Mouse (Mus musculus) thymus, postnatal 10 days (tissue): ENCODE measurements around the gene Astn1.

Experiments
- DNase-seq, 2 experiments: peaks; one replicate each; pipeline ENCODE4 v3.0.0; 2021; ENCODE audit warnings: low spot score in 2 of 2

The Astn1 gene

DNA sequence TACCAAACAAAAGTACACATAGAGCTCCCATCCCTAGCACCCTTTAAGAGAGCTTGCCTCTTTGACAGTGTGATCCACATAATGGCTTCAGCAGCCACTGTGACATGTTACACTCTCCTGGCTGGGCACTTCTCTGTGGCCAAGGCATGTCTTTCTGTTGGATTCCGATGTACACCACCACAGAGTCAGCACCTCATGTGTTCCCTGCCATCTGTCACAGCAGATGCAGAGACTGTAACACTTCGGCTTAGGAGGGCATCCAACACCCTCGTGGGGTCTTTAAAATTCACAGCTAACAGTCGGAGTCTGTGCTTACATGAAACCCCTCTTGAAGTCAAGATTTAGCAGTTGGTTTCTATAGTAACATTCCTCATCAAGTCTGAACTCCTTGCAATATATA is 154.5 kb downstream of the Astn1 start:
- DNase-seq = no peak

DNA sequence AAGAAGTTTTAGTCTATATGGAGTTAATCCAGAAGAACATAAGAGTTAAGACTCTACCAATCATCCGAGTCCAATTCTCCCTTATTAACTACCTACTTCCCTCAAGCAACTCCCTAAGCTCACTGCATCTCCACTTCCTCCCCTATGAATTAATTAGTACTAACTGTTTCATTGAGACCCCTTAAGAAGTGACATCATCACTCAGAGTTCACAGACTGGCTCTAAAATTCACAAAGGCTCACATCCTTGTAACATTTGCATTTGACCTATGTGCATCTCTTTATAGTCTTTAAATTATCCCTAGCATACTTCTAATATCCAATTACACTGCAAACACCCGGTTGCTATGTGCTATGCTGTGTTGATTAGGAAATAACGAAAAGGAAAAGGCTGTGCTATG is 174.1 kb downstream of the Astn1 start:
- no peak for DNase-seq

DNA sequence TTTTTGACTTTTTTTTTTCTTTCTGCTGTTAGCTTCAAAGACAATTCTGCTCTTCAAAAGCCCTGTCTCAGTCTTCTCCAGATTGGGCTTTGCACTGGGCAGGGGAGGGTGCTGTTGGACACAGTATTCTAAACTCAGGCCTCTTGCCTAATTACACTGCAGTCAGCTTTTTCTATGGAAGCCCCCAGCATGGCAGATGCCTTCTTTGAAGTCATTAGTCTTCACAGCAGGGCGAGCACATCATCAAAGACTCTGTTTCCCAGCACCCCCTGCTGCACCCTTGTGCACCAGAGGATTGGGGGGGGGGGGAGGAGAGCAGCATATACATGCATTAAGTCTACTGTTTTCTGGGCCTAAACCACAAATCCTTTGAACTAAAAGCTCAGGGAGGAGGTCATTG is 174.8 kb downstream of the Astn1 start:
- no peak for DNase-seq

DNA sequence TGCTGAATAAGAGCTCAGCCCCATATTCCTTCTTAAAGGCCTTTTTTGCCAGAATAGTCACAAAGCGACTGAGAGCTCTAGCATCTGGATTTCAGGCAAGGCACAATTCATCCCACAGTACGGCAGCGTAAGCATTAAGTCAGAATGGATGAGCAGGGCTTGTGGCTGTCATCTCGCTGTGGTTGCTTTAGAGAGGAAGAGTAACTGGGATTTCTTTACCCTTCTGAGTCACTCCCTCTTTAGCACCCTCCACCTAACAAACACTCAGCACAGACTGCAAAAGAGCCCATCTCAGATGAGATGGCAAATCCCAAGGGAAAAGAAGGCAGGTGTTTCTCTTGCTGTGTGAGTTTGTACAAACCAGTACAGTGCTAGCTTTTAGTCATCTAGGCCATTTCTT is 183.0 kb downstream of the Astn1 start:
- DNase-seq = no peak

DNA sequence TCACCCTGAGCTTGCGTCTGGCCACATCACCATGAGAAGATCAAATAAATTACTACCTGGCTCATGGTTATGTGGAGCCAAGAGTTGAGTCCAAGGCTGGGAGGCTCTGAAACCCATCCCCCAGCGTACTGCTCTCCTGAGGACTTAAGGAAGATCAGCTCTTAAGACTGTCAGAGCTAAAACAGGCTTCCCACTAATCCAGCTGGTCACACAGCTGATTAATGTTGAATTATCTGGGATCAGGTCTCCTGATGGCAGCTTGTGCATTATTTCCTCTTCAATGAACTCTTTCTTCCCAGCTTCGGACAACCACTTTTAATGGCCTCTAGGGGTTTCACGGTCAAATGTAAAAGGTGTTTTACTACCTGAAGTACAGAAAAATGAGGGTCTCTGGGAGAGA is 184.4 kb downstream of the Astn1 start:
- no peak for DNase-seq

DNA sequence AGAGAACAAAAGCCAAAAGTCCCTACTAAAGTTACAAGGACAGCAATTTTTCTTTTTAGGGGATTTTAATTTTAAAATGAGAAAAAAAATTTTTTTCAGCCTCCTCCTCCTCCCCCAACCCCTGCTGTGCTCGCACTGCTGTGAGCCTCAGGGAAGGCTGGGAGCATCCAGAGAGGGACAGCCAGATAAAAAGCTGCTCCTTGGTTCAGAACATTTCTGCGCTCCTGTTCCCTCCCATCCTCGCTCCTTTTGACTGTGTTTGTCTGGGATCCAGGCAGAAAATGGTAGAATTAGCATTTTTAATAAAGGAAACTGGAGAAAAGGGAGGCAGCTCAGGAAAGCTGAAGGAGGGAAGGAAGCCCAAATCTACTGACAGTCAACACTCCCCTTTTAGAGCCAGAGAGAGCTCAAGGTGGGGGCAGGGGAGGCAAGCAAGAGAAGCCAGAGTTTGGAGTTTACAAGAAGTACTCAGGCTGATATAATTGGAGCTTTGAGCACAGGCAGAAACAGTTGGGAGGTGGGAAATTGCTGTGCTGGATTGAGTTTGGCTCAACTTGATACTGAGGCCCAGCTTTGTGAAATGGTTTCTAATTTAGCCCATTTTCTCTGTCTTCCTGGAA is 185.6 kb downstream of the Astn1 start:
- no peak for DNase-seq

DNA sequence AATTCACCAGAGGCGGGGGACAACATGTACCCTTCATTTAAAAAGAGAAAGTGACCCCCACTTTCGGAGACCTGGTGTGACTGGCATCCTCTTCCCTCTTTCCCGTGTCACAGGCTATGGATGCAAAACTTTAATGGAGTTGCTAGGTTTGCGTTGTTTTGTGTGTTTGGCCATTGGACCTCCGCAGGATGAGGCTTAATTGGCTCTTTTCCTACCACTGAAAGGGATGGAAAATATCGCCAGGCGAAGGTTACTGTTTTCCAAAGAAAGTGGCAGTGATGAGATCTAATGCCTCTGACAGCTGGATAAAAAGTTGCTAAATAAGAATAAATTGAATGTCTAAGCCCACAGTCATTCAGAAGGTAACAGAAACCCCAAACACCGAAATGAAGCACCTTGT is 186.2 kb downstream of the Astn1 start:
- no peak for DNase-seq

DNA sequence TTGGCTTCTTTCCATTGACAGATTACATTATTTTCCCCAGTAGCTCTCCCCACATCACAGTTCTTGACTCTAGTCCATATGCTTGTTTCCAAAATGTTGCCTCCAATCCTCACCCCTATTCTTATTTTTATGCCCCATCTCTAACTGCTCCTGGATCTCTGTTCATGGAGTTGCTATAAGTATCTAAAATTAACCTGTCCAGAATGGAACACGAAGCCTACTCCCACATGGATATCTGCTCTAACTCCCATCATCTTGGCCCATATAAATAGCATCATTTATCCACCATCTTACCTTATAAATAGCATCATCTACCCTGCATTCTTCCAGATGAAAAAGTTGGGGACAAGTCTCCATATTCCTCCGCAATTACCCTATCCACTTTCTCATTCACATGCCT is 187.5 kb downstream of the Astn1 start:
- DNase-seq = no peak

DNA sequence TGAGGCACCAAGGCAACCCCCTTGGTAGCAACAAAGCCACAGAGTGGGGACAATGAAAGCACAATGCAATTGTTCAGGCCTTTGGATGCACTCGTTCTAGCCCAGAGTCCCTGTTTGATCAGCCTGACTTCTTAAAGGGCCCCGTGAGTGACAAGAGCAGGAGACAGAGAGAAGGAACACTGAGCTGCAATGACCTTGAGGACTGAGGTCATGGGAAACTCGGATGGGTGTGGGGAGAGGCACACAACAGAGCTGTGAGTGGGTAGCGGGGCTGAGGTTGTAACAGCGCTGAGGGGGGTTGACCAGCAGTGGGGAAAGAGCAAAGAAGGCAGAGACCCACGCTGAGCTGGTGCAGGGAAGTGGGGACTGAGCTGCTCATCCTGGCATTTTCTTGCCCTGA is 189.9 kb downstream of the Astn1 start:
- no peak for DNase-seq

DNA sequence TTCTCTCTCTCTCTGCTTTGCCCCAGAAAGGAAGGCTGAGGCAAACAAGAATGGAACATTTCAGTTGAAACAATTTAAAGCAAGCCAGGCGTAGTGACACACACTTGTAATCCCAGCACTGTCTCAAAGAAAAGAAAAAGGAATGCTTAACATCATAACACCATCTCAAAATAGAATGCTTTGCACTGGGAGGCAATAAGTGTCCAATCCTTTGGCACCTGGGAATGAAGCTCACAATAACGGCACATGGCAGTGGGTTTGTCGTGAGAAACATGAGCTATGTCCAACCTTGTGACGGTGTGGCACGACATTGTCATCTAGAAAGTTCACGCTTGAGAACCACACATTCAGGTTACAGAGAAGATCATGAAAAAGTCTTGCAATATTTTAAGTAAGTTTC is 191.3 kb downstream of the Astn1 start:
- no peak for DNase-seq

DNA sequence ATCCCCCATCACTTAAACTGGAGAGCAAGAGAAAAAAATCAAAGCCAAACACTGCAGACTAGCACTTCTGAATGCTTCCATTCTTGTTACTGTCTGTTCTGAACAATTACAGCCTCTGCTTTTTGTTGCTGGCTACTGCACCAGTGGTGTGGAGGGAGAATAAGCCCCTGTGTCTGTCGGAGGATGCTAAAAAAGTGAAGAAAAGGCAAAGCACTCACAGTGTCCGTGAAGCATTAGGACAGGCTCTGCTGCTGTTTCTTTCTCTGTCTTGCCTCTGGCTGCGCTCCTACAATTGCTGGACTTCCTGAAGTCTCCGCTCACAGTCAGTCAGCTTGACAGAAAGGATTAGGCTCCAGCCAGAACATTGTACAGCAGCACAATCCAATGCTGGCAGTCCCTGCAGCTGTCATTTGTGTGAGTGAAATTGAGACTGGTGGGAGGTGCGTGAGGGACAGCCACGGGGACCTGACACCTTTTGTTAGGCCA is 192.0 kb downstream of the Astn1 start:
- DNase-seq = no peak

DNA sequence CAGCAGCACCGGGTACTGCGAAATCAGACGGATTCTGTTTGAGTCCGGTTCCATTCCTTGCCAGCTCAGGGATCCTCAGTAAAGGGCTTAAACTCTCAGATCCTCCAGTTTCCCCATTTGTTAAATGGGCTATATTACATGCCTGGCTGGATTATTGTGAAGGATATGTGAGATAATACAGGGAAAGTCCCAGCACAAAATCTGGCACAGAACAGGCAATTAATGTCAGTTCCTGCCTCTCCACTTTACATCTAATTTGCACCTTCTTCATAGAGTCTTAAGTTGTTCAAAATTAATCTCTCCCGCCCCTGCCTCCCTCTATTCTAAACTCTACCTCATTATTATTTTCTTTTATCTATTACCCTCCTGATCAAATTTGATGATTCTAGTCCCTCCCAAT is 211.1 kb downstream of the Astn1 start:
- DNase-seq = no peak

DNA sequence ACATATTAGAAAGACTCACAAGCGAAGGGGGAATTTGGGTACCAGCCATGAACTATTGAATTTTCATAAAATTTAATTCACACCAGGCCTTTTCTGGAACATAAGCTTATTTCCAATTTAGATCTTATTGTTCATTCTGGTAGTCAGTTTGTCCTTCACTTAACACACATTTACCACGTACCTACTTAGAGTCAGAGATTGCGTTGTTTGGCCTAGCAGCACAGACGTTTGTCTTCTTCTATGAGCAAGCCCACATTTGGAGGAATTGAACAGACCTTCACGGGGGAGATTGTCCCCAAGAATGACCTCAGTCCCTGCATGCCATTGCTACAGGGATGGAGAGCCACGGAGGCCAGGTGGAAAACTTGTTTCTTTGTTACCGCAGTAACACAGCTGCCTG is 211.5 kb downstream of the Astn1 start:
- no peak for DNase-seq

DNA sequence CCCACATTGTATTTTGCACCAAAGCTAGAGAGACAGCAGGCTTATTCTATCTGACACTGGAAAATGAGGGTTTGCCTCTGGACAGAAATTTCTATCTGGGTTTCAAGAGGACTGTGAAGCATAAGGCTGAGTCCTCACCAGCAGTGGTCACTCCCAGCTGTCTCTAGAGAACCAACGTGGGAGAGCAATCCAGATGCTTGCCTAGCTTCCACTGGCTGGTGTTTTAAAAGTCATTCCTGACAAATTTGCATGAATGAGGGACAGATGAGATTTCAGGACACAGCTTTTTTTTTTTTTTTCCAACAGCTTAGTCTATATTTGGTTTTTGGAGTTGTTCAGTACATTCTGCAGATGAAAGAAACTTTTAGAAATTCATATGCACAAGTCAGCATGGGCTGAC is 213.9 kb downstream of the Astn1 start:
- no peak for DNase-seq

DNA sequence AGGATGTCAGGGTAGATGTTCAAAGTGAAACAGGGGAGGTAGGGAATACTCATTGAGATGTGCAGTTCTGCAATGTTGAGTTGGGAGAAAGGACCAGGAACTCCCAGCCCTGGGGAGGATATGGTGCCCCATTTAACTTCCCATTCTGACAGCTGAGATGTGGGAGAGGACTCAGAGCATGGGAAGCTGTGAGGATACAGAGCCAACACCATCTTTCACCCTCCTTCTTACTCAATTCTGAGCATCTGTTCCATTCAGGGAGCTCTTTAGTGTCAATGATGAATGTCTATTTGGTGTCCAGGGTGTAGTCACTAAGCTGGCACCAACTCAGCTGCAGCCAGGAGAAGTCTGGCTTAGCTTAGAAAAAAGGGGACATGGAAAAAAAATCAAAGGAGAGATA is 219.7 kb downstream of the Astn1 start:
- no peak for DNase-seq

DNA sequence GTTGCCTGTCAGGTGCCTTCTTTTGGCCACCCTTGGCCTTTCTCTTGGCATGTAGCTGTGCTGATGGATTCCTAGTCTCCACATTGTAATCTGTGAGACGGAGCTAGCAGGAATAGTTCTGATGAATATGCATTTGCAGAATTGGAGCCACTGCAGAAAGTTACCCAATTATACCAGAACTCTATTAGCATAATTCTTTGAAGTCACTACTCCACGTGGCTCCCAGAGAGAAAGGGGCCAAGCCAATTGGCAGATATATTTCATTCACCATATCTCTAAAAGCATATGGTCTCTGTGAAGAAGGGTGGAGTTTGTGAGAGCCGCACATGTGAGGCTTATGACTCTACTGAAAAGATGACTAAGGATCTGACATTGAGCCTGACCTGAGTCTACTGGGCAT is 226.8 kb downstream of the Astn1 start:
- DNase-seq = no peak

DNA sequence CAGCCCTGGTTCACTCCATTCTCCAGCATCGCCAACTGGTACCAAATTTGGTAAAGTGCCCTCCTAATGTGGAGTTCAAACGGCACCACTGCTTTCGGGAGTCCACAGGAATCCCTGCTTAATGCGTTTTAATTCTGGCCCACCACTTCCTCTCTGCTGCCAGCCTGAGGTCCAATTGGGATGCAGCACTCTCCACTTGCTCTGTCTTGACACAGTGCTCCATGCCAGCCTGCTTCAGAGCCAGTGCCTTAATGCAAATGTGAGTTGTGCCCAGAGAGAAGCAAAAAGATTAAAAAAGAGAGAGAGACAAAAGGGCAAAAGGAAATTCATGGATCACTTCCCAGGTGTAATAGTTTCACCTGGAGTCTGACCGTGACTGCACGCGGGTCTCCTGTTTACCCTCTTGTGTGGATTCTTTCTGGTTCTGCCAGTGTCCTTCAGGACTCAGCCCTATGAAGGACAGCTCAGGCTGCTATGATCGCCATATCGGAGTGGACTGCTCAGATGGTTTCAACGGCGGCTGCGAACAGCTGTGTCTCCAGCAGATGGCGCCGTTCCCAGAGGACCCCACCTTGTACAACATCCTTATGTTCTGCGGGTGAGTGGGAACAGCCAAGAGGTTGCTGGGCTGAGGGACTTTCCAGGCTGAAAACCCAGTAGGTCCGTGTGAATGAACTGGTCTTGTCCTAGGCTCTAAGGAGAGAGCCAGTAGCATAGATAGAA is 234.8 kb downstream of the Astn1 start:
- no peak for DNase-seq

DNA sequence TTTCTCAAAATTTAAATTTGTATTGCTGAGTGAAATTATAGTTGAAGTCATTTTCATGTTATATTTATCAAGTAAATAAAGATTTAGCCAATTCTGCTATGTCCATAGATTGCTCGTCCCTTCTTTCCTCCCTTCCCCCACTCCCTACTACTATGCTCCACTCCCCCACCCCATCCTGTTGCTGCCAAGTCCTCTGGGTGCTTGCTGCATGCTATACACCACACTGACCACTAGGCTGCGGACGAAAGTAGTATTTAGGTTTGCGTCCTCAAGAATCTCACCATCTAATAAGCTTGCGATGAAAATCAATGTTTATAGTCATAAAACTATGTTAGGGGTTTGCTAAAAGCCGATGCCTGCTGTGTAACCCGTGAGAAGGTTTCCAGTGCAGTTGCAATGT is 235.9 kb downstream of the Astn1 start:
- DNase-seq = no peak

DNA sequence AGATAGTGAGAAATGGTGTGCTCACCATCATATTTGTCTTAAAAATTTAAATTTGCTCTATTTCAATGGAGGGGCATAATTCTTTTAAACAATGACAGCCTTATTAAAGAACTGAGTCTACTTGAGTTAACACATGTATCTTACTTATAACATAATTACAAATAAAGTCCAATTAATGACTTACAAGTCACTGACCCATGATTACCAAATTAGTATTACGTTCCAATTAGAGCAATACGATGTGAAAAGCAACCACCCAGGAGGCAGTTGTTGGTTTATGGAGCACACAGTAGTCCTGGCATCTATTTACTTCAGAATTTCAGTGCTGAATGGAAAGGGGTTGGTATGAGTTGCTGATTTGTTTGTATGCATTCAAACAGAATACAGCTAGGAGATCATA is 237.4 kb downstream of the Astn1 start:
- DNase-seq = no peak

DNA sequence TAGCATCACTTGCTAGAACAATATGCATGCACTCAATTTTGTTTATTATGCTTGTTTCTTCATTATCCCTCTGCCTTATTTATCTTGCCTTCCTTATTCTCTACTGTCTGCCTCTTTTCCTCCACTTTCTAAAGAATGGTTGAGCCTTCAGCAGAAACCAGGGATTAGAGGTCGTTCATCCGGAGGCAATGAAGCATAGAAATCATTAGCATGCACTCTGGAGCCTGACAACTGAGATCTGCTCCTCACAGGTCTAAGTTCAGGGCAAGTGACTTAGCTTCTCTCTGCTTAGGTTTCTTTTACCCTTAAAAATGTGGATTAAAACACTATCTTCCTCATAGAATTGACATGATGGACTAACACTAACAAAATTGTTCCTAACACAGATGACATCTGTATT is 241.0 kb downstream of the Astn1 start:
- DNase-seq = no peak

DNA sequence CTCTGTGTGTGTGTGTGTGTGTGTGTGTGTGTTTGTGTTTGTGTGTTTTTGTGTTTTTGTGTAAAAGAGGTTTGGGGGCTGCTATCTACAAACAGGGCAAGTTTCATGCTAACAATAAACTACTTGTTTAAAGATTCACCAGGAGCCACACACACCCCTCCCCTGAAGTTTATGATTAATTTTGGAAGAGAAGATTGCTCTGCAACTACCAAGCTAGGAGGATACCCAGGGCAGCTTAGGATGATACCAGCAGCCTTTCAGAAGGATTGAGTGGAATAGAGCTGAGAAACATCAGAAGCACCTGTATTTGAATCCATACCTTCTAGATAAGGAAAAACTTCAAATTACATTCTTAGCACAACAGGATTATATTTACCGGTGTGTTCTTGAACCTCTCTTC is 242.1 kb downstream of the Astn1 start:
- DNase-seq = no peak

DNA sequence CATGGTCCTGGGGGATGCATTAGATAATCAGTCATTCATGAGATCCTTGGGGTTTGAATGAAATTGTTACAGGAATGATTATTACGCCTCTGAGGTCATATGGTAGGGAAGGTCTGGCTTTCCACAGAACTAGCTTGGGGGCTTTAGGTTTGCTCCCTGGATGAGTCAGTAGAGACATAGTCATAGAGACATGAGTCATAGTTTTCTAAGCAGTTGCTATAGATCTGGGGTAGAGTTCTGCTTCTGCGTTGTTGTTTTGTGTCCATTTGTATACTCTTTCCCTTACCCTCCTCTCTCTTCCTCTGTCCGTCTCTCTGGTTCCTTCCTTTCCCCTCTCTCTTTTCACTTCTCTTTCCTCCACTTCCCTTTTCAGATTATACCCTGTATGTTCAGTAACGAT is 243.5 kb downstream of the Astn1 start:
- no peak for DNase-seq

DNA sequence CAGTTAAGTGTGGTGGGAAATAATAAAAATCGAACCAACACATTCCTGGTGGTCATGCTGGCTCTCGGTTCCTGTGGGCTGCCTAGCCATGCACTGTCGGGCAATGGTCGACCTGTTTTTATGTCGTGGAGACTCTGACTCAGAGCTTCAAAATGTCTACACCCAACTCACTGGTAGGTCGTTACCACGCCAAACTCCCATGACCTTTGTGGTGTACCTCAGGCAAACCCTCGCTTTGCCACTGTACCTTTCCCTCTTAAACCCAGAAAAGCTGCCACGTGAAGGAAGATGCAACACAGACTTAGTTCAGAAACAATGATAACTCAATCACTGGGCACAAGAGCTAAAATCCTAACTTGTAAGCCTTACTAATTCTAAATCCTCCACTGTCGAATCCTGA is 244.3 kb downstream of the Astn1 start:
- DNase-seq = no peak

DNA sequence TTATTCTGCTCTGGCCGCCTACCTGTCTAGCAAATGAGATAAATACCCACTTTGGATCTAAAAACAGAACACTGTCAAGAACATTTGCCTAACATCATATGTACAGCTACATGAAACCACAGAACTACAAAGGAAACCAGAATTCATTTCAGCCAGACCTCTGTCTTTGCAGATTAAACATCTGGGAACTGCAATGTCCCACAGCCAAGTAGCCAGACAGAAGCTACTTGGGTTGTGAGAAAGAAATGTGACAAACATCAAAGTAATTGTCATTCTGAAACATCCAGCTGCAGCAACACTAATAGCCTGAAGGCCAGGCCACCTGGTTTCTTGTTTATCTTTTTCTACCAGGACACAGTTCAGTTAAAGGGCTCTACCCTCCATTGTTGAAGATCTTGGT is 245.1 kb downstream of the Astn1 start:
- DNase-seq = no peak
